Mouse (Mus musculus): ENCODE measurements around the gene Tctex1d4.

Tctex1d4 gene

GRCm38 (mm10) chr4:117117931-117118330 is 8.7 kb upstream of the Tctex1d4 start:
- in situ Hi-C loops (cut with MboI, MseI), result no loop called here

GRCm38 (mm10) chr4:117119636-117120035 is 7.0 kb upstream of the Tctex1d4 start:
- in situ Hi-C loops (cut with MboI, MseI), result no loop called here

GRCm38 (mm10) chr4:117120052-117120444 is 6.5 kb upstream of the Tctex1d4 start:
- in situ Hi-C loops (cut with MboI, MseI), result no loop called here

GRCm38 (mm10) chr4:117120445-117121414 is 5.9 kb upstream of the Tctex1d4 start:
- in situ Hi-C loops (cut with MboI, MseI), result no loop called here

- in situ Hi-C loops (cut with MboI, MseI), result no loop called here
These were observed 4.4 kb upstream of the Tctex1d4 start for GRCm38 (mm10) chr4:117122209-117122608.

GRCm38 (mm10) chr4:117123546-117124217 is 2.9 kb upstream of the Tctex1d4 start:
- in situ Hi-C loops (cut with MboI, MseI), result no loop called here

- in situ Hi-C loops (cut with MboI, MseI), result no loop called here
These were observed 2.4 kb upstream of the Tctex1d4 start for GRCm38 (mm10) chr4:117124218-117124517.

- in situ Hi-C loops (cut with MboI, MseI), result no loop called here
These were observed 1.9 kb upstream of the Tctex1d4 start for GRCm38 (mm10) chr4:117124518-117125347.

GRCm38 (mm10) chr4:117125348-117125909 is 1.2 kb upstream of the Tctex1d4 start, which contains the start of gene Btbd19:
TSS of gene Btbd19 (minus strand) at chr4:117125725.
- in situ Hi-C loops (cut with MboI, MseI), result no loop called here

- in situ Hi-C loops (cut with MboI, MseI), result no loop called here
These were observed 502 bp upstream of the Tctex1d4 start for GRCm38 (mm10) chr4:117125910-117126674.

GRCm38 (mm10) chr4:117127991-117128686 is 1.5 kb downstream of the Tctex1d4 start:
- in situ Hi-C loops (cut with MboI, MseI), result no loop called here

GRCm38 (mm10) chr4:117130790-117131189 is 4.2 kb downstream of the Tctex1d4 start:
- in situ Hi-C loops (cut with MboI, MseI), result loop anchor here in 1 of 2 experiments (5.0 kb wide), 1 partner anchor 133 kb away; the partner anchor contains the start of gene Hectd3

GRCm38 (mm10) chr4:117131198-117131597 is 4.6 kb downstream of the Tctex1d4 start:
- in situ Hi-C loops (cut with MboI, MseI), result loop anchor here in 1 of 2 experiments (5.0 kb wide), 1 partner anchor 134 kb away; the partner anchor contains the start of gene Hectd3

- in situ Hi-C loops (cut with MboI, MseI), result loop anchor here in 1 of 2 experiments (5.0 kb wide), 1 partner anchor 135 kb away; the partner anchor contains the start of gene Hectd3
These were observed 5.5 kb downstream of the Tctex1d4 start for GRCm38 (mm10) chr4:117131890-117132793.

- in situ Hi-C loops (cut with MboI, MseI), result loop anchor here in 1 of 2 experiments (5.0 kb wide), 1 partner anchor 135 kb away; the partner anchor contains the start of gene Hectd3
These were observed 6.2 kb downstream of the Tctex1d4 start for GRCm38 (mm10) chr4:117132794-117133143.

- in situ Hi-C loops (cut with MboI, MseI), result loop anchor here in 1 of 2 experiments (5.0 kb wide), 1 partner anchor 136 kb away; the partner anchor contains the start of gene Hectd3
These were observed 6.8 kb downstream of the Tctex1d4 start for GRCm38 (mm10) chr4:117133366-117133796.

GRCm38 (mm10) chr4:117133817-117134600 is 7.4 kb downstream of the Tctex1d4 start, which contains the start of gene Plk3:
TSS of gene Plk3 (minus strand) at chr4:117133963.
- in situ Hi-C loops (cut with MboI, MseI), result loop anchor here in 1 of 2 experiments (5.0 kb wide), 1 partner anchor 137 kb away; the partner anchor contains the start of gene Hectd3

Data from T-helper 17 cell (primary cell).